Mouse (Mus musculus): ENCODE data around the gene Tmco1. TPM values are rescaled to one million over a fixed set of nuclear protein-coding genes. Genes with fewer than 3 reads are reported as not detected.
A peak's percentile ranks its signal among the peaks of the same experiment; 100 is the strongest.

The Tmco1 gene
- total RNA-seq, 2 experiments from 2014 or later: 43.2 to 48.9 TPM

GRCm38 (mm10) chr1:167368513-167368912, 60.3 kb downstream of the Tmco1 start:
- DNase-seq (ENCODE audit: low spot score in 2 of 2): no peak

- DNase-seq (ENCODE audit: low spot score in 2 of 2): peak; percentile 63 to 81
Observed at GRCm38 (mm10) chr1:167369905-167370304, 61.7 kb downstream of the Tmco1 start.

- DNase-seq (ENCODE audit: low spot score in 2 of 2): no peak
Observed at GRCm38 (mm10) chr1:167372739-167373138, 64.6 kb downstream of the Tmco1 start.

- no peak for DNase-seq (ENCODE audit: low spot score in 2 of 2)
Observed at GRCm38 (mm10) chr1:167374003-167374784, 66.0 kb downstream of the Tmco1 start.

- no peak for DNase-seq (ENCODE audit: low spot score in 2 of 2)
Observed at GRCm38 (mm10) chr1:167374942-167375341, 66.8 kb downstream of the Tmco1 start.

- no peak for DNase-seq (ENCODE audit: low spot score in 2 of 2)
Observed at GRCm38 (mm10) chr1:167378019-167378418, 69.8 kb downstream of the Tmco1 start.

GRCm38 (mm10) chr1:167379751-167380150, 71.6 kb downstream of the Tmco1 start:
- no peak for DNase-seq (ENCODE audit: low spot score in 2 of 2)

GRCm38 (mm10) chr1:167380223-167380622, 72.0 kb downstream of the Tmco1 start:
- DNase-seq (ENCODE audit: low spot score in 2 of 2): no peak

- DNase-seq (ENCODE audit: low spot score in 2 of 2): peak in 1 of 2 experiments; percentile 35
Observed at GRCm38 (mm10) chr1:167381050-167382015, 73.2 kb downstream of the Tmco1 start.

- DNase-seq (ENCODE audit: low spot score in 2 of 2): no peak
Observed at GRCm38 (mm10) chr1:167382316-167382715, 74.1 kb downstream of the Tmco1 start.

GRCm38 (mm10) chr1:167382763-167383162, 74.6 kb downstream of the Tmco1 start:
- no peak for DNase-seq (ENCODE audit: low spot score in 2 of 2)

GRCm38 (mm10) chr1:167383178-167383577, 75.0 kb downstream of the Tmco1 start:
- DNase-seq (ENCODE audit: low spot score in 2 of 2): no peak

Small RNA genes lying within 50 kb of the gene (microRNA-seq; reads per million reads assigned to microRNA genes)
- 0 reads per million in 2 experiments for gene Gm25911
- 0 reads per million in 2 experiments for gene Mir6347

Other genes with a start within 250 kb of the Tmco1 start
- 10 to 100 TPM; 64.2 to 68.1 TPM for gene Uck2, start 23.1 kb upstream of the Tmco1 start, total RNA-seq (2021)
- gene Aldh9a1, start 41.6 kb downstream of the Tmco1 start, total RNA-seq (2021): 10 to 100 TPM; 19.5 to 22.5 TPM
- gene Mgst3, start 85.5 kb downstream of the Tmco1 start, total RNA-seq (2021): 100 to 1,000 TPM; 113 to 115 TPM
- not detected for gene Lrrc52, start 158.4 kb downstream of the Tmco1 start, total RNA-seq (2021)

Measured in layer of hippocampus, postnatal 14 days (tissue).